Mouse (Mus musculus) gastrocnemius, postnatal 10 days (tissue): ENCODE measurements at regions not wholly inside any gene's neighbourhood (a gene's known extent, or its start where the extent isn't known, plus 50 kb on each side); places are given as distances from the start of the nearest gene placed in this dataset.

ENCODE experiments used
- DNase-seq: peaks from one replicate; pipeline ENCODE4 v3.0.0; 2021; ENCODE audit warnings: mixed read lengths

DNA sequence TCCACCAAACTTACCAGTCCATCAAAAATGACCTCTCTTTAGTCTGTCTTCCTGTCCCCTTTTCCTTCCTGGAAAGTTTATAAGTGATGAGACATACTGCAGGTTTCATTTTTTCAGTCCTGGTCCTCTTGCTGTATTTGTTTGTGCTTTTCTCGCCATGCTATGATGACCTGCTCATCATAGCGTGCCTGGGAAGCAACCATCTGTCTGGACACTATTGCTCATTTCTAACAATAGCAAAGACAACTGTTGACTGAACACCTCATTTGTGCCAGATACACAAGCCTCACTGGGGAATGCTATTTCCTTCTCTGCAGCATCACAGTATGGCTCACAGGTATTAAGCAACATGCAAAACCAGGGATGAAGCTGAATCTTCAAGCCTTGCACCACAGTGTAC, 85.2 kb upstream of the Cdkn2b start:
- DNase-seq = no peak

DNA sequence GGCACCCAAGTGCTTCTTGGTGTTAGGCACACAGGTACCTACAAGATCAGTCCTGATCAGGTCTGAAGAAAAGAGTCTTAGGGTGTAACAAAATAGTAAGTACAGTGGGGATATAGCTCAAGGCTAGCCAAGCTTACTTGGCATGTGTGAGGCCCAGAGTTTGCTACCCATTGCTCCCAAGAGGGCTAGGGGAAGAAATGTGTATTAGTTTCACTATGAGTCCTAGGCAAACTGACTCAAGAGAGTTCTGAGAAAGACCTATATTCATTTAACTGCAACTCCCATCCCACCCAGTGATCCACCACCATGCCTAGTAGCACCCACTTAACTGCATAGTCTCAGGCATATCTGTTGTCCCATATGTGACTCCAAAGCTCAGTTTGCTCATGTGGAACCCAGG, 84.5 kb upstream of the Cdkn2b start:
- no peak for DNase-seq

DNA sequence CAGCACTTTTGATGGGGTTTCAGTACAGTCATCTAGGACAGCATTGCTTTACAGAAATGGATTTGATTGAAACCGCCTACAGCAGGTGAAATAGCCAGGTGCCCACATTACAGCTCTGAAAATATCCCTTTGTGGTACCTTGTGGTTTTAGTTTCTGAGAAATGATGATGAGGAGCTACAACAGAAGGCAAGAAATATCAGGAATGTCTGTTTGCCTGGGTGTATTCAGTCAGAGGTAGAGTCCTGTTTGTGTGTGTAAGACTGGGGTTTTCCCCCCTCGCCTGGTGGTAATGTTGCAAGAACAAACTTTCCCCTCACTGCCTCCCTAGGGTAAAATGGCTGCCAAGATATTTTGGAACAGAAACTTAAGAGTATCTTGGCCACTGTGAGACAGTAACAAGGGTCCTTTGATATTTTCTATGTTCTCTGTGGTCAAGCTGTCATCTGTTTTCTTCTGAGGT, 82.4 kb upstream of the Cdkn2b start:
- no peak for DNase-seq

DNA sequence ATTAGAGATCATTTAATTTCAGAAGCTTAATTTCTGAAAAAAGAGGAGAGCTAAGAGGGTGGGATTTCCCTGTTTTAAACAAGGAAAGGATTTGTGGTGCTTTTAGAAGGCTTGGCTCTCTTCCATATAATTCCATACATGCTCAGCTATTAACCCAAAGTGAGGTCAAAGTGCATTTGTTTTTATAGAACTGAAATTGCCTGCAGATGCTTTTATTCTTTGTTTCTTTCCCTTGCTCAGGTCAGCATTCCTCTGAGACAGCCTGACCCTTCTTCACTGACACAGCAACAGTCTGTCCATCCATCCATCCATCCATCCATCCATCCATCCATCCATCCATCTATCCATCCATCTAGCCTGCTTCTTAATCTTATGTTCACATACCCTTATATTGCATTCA, 82.0 kb upstream of the Cdkn2b start:
- DNase-seq = no peak

DNA sequence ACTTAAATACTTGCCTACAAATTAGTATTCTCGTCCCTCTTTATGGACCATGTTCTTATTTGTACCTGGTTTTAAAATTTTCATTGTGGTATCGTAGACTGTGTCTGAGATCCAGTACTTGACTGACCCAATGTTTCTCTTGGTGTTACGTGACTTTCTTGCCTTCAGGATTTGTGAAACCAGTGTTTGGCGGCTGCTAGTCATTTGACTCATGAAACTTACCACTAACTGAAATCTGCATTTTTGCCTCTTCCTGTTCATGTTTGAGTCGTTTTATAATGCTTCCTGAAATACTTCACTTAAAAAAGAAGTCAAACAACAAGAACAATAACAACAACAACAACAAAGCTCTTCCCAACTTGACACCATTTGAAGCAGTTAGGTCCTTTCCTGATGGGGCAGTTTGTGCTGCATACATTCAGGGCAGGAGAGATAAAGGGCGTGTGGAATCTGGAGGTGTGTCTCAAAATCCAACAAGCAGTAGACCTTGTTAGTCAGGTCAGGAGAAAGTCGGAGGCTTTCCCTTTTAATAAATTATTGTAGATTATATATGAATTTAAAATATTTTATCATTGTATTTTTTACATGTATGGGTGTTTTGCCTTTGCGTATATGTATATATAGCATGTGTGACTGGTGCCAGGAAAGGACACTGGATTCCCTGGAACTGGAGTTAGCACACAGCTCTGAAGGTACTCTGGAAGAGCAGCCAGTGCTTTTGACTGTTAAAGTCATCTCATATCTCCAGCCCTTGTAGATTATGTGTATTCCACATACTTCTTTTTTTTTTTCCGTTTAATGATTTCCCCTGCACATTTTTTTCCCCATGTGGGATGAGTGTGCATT, 80.8 kb upstream of the Cdkn2b start:
- no peak for DNase-seq

DNA sequence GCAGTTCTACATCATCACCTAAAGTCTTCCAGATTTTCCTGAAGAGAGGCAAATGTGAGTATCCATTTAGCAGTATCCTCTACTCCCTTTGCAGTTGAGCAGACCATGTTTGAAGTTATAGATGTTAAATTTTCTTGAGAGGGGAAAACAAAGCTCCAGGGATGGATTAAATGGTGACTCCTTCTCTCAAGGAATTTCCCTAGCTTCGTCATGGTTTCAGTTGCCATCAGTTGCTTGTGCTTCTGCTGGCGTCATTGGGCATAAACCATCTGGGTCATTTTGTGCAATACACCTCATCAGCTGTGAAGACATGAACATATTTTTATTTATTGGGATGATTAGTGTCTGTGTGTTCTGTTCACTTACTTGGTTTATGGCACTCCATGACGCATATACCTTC, 72.7 kb upstream of the Cdkn2b start:
- no peak for DNase-seq

DNA sequence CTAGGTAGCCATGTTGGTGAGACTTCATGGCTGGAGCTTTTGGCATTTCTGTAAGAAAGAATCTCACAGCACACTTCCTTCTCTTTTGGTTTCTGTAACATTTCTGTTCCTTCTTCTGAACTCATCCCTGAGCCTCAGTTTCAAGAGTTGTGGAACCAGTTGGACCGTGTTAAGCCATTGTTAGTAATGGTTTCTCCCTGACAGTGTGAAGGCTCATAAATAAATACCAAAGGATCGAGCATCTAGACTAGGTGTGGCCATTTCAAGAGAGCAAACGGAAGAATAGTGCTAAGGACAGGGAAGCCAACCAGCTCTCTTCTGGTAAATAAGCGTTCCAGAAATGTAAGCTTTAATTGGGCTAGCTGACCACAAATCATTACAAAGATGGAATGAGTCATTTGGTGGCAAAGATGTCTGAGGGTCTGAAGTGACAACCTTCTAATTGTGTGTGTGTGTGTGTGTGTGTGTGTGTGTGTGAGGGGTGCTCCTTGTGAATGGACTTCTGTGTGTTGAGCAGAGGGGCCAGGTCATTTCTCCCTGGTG, 71.7 kb upstream of the Cdkn2b start:
- no peak for DNase-seq

DNA sequence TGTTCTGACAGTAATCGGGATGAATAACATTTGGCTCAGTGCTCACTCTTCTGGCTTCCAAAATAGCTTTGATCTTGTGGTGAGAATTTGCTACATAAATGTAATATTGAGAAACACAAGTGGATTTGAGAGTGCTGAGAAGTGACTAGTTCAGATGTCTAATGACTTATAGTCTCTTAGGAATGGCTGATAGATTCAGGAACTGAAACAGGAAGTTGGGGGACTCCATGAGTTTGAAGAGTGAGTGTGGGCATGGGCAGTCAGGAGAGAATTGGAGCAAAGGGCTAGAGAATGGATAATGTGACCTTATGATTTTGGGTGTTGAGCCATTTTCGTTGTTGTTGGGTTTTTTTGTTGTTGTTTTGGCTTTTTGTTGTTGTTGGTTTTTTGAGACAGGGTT, 70.9 kb upstream of the Cdkn2b start:
- no peak for DNase-seq

DNA sequence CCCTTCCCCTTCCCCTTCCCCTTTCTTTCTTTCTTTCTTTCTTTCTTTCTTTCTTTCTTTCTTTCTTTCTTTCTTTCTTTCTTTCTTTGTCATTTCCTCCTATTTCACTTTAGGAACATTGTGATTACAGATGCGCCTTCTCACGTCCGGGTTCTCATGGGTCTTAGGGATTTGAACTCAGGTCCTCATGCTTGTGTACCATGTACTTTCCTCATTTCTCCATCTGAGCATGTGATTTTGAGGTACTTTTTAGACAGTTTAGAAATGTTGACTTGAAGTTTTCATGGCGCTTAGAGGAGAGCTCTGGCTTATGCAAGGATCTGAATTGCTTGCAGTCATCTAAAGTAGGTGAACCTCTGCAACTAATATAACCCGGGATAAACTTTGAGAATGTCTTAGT, 70.2 kb upstream of the Cdkn2b start:
- no peak for DNase-seq

DNA sequence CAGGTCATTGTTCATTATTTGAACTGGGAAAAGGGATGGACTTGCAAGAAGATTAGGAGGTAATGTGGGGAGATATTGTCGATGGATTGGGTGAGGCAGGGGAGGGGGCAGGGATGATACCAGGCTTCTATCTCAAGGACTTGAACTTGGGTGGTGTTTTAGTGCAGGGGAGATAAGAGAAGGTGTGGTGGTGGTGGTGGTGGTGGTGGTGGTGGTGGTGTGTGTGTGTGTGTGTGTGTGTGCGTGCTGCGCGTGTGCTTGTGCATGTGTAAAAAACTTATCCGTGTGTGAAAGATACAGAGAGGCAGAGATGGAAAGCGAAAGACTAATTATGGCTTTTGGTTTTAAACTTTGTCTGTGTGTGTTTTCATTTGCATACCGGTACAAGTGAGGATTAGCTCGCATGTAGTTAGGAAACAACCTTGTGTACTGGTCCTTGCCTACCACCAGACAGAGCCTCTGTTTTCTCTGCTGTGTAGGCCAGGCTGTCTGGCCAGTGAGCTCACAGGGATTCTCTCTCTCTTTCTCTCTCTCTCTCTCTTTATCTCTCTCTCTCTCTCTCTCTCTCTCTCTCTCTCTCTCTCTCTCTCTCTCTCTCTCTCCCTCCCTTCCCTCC, 69.6 kb upstream of the Cdkn2b start:
- DNase-seq = no peak

DNA sequence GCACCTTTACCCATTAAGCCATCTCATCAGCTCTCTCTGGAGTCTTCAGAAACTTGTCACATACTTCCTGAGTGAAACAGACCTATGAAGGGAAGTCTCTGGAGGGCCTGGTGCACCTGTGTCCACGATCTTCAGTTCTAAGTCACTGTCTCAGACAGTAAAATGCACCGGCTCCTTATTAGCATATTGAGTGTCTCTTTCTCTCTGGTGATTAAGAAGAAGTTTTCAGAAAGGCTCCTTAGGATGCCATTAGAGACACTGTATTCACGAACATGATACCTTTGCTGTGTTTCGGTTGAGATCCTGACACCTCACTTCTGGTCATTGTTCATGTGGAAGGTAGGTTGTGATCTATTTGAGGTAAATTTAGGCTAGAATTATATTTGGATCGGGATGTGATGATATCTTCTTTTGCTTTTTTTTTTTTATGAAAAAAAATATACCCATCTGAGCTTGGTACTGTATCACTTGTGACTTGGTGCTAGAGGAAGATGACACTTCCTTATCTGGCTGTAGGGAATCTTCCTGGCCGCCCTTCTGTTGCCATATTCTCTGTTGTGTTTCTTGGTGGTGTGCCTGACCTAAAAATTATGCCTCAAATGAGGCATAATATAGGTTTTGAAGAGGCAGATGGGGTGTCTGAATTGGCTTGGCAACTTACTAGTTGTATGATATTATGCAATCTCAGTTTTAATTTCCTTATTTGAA, 68.9 kb upstream of the Cdkn2b start:
- no peak for DNase-seq

DNA sequence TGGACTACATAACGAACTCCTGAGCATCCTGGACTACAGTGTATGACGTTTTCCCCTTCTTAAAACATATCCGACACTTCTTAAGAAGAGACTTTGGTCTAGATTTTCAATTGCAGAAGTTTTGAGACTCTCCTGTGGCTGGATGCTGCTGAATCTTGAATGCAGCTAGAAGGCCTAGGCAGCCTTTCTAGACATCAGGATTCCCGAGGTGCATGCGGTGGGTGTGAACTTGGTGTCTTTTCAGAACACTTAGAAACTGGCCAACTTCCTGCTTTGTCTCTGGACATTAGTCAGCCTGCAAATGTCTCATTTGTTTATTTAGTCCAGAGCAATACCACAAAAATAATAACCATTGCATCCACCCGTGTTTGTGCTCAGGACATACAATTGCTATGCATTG, 61.8 kb upstream of the Cdkn2b start:
- DNase-seq = no peak

DNA sequence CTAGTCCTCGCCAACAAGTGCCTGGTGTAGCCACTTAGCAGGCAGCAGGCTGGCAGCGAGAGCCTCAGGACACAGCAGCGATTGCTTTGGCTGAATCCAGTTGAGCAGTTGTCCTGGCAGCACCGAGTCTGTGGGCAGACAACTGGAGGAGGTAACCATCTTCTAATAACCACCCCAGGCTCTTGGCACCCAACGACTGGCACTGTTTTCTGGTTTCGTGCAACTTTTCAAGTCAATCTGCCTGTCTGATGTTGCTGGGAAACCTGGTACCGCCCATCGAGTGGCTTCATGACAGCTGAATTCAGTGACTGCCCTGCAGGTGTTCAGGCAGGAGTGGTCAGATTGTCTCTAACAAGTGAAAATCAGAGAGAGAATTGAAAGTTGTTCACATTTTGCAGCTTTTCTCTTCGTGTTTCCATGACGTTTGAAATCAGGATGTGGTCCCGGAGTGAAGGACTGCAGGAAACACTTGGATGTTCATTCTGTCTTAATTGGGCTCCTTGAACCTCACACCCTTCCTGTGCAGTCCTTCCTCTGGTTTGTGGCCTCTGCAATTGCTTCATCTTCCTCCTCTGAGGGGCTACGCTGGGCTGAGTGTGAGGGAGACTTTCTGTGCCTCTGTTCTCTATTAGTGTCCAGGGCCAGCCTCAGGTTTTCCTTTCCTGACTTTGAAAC, 58.1 kb upstream of the Cdkn2b start:
- no peak for DNase-seq

DNA sequence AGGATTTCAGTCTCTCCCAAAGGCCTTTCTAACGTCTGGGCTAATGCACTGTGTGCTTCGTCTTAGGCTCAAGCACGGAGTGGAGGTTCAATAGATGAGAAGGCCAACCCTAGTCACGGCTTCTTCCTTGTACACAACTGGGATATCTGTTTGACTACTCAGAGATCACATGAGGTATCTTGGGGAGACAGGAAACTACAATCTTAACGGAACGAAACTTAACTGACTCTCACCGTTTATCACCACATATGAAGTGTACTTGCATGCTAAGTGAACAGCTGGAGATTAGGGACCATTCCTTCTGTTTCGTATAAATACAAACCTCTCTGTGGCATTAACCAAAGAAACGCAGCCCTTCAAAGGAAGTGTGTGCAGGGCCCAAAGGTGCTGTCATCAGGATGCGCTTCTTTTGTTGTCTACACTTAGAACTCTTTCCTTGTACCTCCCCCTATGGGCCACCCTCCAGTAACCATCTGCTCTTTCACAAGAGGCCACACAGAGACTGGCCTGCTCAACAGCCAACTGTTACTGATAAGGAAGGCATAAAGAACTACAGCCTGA, 55.8 kb upstream of the Cdkn2b start:
- no peak for DNase-seq

DNA sequence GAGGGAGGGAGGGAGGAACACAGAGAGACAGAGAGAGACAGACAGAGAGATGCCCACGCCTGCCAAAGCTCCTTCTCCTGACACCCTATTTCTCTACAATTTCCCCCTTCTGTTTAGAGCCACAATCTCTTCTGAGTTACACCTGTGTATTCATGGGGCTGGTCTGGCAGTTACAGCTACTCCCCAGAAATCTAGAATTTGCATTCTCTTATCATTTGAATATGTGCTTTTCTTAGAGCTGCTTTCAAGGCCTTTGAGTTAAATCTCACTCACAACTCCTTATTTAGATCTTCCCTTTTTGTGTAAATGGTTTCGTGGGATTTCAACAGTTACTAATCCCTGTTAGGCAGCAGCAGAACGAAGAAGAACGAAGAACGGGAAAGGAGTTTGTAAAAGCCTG, 55.0 kb upstream of the Cdkn2b start:
- DNase-seq = no peak

DNA sequence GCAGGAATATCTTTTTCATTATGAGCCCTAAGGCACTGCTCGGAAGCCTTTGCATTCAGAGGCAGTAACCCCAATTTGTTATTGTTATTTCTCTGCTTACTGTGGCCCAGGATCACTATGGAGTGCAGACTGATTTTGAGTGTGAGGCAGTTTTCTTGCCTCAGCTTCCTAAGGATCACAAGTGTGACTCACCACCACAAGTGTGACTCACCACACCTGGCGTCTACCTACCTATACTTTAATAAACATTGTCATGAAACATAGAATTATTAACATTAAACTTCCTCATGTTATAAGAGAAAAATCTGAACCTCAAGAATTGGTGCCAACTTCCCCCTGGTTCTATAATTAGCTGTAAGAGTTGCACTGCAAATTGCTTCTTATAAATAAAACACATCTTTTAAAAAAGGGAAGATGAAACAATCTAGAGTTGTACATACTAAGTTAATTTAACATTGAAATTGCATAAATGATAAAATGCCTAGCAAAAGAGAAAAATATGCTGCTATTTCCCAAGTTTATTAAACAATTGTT, 52.4 kb upstream of the Cdkn2b start:
- DNase-seq = no peak

DNA sequence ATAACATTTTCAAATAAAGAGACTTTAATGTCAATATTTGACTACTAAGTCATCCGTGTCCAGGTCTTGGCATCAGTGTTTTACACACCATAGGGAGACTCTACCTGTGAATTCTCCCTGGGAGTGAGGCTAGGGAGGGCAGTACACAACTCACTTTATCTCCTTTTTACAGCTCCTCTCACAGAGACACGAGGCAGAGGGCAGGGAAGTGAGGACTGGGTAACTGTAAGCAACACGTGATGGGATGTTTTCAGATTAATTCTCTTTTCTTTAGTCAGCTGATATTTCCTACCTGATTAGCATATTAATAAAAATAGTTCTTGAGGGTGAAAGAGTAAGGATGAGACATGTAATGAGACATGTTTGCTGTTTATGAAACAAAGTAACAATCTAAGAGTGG, 51.8 kb upstream of the Cdkn2b start:
- no peak for DNase-seq

DNA sequence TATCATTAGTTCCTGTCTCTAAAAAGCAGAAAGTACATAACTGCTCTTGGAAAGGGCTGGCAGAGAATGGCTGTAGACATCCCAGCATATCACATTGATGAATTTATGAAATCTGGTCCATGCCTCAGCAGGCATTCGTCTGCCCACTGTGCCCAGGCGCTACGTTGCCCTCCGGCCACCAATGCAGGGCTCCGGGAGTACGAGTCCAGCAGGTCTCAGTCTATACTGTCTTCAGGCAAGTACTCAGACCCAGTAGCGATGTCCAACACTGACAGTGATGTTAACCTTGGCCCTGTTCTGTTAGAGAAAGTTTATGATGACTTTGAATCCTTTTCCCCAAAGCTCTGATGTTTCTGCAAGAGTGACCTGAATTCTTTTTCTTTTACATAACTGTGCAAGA, 50.5 kb upstream of the Cdkn2b start:
- DNase-seq = no peak
